Mouse (Mus musculus): ENCODE data around the gene Mdn1.

The Mdn1 gene

GRCm38 (mm10) chr4:32656918-32657662 is at the start of gene Mdn1:
TSS of gene Mdn1 (plus strand) at chr4:32657119.
- peak; percentile 94 to 97 for DNase-seq (ENCODE audit: low spot score in 2 of 2)

GRCm38 (mm10) chr4:32615034-32615881 is 41.7 kb upstream of the Mdn1 start, which contains the start of gene Casp8ap2:
TSS of gene Casp8ap2 (plus strand) at chr4:32615451.
- DNase-seq (ENCODE audit: low spot score in 2 of 2) = peak; percentile 98 to 99

DNA sequence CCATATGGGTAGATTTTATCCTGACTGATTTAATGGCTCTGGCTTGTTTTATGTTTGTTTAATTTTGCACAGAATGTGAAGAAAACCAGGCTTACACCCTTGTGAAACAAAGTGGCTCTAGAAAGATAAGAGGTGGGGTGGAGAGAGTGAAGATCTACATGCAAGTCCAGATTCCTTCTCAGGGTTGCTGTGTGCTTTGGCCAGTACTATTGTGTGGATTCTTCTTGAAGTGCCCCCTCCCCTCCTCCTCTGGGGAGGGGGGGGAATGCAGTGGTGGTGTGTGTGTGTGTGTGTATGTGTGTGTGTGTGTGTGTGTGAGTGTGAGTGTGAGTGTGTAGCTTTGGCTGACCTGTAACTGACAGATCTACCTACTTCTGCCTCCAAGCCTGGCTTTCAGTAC is 35.3 kb upstream of the Mdn1 start:
- no peak for DNase-seq (ENCODE audit: low spot score in 2 of 2)

DNA sequence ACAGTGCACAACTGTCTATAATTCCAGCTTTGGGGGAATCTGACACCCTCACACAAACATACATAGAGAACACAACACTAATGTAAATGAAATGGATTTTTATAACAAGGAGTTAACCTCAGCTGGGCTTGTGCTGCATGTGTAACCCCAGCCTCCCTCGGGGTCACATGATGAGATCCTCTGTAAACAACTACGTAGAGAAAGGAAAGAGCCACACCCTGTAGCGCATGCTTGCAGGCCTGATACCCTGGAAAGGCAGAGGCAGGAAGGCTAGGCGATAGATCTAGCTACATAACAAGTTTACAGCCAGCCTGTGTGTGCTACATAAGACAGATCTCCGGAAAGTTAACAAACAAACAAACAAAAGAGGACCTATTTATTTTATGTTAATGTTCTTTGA is 5.2 kb upstream of the Mdn1 start:
- no peak for DNase-seq (ENCODE audit: low spot score in 2 of 2)

- no peak for DNase-seq (ENCODE audit: low spot score in 2 of 2)
Measured at GRCm38 (mm10) chr4:32656146-32656904, 594 bp upstream of the Mdn1 start.

GRCm38 (mm10) chr4:32665843-32666242 is 8.9 kb downstream of the Mdn1 start:
- no peak for DNase-seq (ENCODE audit: low spot score in 2 of 2)

- DNase-seq (ENCODE audit: low spot score in 2 of 2) = no peak
Measured at GRCm38 (mm10) chr4:32668291-32668690, 11.4 kb downstream of the Mdn1 start.

- no peak for DNase-seq (ENCODE audit: low spot score in 2 of 2)
Measured at GRCm38 (mm10) chr4:32669825-32670224, 12.9 kb downstream of the Mdn1 start.

DNA sequence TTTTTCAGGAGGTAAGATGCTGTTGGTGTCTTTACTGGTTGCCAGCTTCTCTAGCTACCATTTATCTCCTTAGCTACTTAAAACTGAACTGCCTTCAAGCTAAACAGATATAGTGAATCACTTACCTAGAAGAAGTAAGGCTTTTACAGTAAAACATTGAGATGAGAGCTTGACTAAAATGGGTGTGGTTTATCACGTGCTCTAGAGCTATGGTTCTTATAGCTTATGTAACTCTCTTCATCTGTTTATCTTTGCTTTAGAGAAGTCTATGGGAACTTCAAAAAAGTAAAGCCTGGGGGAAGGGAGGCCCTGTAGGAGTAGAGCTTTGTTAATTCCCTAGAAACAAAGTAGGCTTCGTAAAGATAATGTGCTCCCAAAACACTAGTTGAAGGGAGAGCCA is 17.1 kb downstream of the Mdn1 start:
- DNase-seq (ENCODE audit: low spot score in 2 of 2) = no peak

DNA sequence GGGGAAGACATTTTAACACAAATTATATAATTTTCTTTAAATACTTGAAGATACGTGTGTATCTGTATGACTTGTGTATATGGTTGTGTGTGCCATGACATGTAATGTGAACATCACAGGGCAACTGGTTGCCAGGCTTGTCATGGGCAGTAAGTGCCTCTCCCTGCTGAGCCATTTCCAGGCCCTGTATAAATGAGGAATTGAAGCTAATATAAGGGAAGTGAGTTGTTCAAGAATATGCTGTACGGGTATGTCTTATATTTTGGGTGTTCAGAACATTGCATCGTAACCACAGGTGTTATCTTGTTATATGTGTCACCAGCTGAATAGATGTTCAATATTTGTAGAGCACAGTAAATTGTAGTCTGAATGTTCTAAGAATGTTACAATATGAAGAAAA is 20.6 kb downstream of the Mdn1 start:
- DNase-seq (ENCODE audit: low spot score in 2 of 2) = no peak

GRCm38 (mm10) chr4:32680843-32681242 is 23.9 kb downstream of the Mdn1 start:
- DNase-seq (ENCODE audit: low spot score in 2 of 2) = no peak

- no peak for DNase-seq (ENCODE audit: low spot score in 2 of 2)
Measured at GRCm38 (mm10) chr4:32682471-32682870, 25.6 kb downstream of the Mdn1 start.

DNA sequence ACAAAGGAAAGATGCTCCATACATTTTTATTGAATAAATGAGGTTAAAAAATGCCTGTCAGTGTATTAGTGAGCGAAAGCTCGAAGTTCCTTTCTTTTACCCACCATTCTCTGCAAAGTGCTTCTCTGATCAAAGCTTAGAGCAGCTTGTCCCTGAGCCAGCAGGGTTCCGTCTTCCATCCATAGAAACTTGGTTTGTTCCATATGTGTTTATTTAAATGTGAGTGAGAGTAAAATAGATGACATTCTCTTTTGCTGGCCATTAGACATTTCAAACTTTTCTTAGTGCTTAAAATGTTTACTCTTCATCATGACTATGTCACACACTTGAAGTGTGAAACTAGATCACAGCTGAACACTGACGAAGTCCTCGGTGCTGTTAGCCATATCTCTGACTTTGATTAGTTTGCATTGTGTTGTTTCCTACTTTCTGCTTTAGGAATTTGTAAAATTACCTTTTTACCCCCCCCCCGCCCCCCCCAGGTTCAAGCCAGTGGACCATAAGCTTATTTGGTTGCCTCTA is 26.2 kb downstream of the Mdn1 start:
- DNase-seq (ENCODE audit: low spot score in 2 of 2) = no peak

- DNase-seq (ENCODE audit: low spot score in 2 of 2) = no peak
Measured at GRCm38 (mm10) chr4:32717733-32718132, 60.8 kb downstream of the Mdn1 start.

- DNase-seq (ENCODE audit: low spot score in 2 of 2) = no peak
Measured at GRCm38 (mm10) chr4:32745394-32745793, 88.5 kb downstream of the Mdn1 start.

DNA sequence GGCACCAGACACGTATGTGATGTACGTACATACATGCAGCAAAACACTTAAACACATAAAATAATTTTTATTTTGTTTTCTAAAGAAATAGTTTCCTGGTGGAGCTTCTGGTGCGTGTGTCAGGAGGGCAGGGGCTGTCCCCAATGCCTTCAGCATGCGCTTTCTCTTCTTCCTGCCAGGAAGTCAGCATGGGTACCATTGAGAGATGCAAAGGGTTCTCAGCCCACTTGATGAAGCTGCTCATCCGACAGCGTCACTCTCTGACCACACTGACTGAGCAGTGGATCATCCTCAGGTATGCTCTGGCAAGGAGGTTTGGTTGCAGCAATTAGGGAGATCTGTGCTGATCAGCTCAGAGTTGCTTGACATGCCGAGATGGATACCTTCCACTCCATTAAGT is 91.5 kb downstream of the Mdn1 start:
- DNase-seq (ENCODE audit: low spot score in 2 of 2) = no peak

- no peak for DNase-seq (ENCODE audit: low spot score in 2 of 2)
Measured at GRCm38 (mm10) chr4:32750711-32751110, 93.8 kb downstream of the Mdn1 start.

- DNase-seq (ENCODE audit: low spot score in 2 of 2) = peak in 1 of 2 experiments; percentile 35
Measured at GRCm38 (mm10) chr4:32757430-32757829, 100.5 kb downstream of the Mdn1 start.

- DNase-seq (ENCODE audit: low spot score in 2 of 2) = no peak
Measured at GRCm38 (mm10) chr4:32767471-32767870, 110.6 kb downstream of the Mdn1 start.

DNA sequence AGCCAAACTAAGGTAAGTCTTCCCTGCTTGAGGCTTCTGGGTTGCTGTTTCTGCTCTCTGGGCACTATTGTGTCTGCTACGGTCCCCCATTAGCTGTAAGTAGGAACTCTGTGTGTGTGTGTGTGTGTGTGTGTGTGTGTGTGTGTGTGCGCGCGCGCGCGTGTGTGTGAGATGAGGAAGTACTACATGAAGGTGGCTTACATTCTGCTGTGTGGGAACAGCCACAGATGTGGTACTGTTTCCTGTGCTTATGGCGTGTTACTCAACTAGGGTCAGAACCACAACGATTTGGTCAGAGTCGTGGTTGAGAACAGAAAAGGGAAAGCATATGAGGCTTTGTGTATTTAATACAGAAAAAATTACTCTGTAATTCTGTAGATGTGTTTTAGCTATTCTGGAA is 111.1 kb downstream of the Mdn1 start:
- no peak for DNase-seq (ENCODE audit: low spot score in 2 of 2)

DNA sequence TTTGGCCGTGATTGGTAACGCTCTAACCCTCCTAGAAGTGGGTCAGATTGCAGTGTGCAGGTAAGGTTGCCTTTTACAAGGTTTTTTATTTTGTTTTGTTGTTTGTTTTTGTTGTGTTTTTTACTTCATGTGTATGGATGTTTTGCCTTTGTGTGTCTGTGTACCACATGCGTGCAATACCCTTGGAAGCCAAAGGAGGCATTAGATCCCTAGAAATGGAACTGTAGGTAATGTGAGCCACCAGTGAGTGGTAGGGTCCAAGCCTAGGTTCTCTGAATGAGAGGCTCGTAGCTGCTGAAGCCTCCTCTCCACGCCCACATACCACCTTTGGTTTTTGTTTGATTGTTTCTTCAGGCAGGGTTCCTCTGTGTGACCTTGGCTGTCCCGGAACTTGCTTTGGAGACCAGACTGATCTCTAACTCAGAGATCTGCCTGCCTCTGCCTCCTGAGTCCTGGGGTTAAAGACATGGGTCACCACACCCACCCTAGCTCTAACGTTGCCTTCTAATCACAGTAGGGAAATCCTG is 113.4 kb downstream of the Mdn1 start:
- no peak for DNase-seq (ENCODE audit: low spot score in 2 of 2)

DNA sequence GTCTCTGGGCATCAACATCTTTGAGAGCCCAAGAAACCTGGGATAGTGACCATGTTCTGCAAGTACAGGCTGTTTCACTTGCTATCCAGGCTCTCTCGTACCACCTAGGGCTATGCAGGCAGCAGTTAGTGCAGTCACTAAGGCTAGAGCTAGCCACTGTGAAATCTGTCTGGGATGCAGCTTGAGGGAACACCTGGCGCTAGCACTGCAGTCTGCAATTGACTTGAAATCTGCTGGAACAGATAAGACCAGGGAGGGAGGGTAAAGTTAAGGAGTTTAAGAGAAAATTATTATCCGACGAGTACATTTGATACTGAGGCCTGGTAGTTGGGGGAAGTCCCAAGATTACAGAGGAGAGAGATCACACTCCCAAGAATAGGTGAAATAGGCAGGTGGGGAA is 123.1 kb downstream of the Mdn1 start:
- DNase-seq (ENCODE audit: low spot score in 2 of 2) = no peak

Measured in frontal cortex, postnatal 10 days (tissue).